Mouse (Mus musculus) cortical plate, adult 2 months (tissue): ENCODE results near the gene Ptprn2. TPM values are rescaled to one million over a fixed set of nuclear protein-coding genes. Genes with fewer than 3 reads are reported as not detected.

ENCODE experiments used
- H3K27ac ChIP-seq: fragments of 200-500 bp; 2 replicates; pipeline ENCODE4 v1.5.1; 2012; ENCODE audit warnings: low read length, control low read depth, inconsistent platforms; ENCODE audit not compliant: insufficient read depth
- H3K4me1 ChIP-seq: fragments of 200-500 bp; 2 replicates; pipeline ENCODE4 v1.6.1; 2011; ENCODE audit warnings: low read length; ENCODE audit not compliant: control insufficient read depth, insufficient read depth
- H3K4me3 ChIP-seq: fragments of 200-500 bp; 2 replicates; pipeline ENCODE4 v1.5.1; 2011; ENCODE audit warnings: mild to moderate bottlenecking, low read length, control low read depth; ENCODE audit not compliant: insufficient read depth
- CTCF ChIP-seq: fragments of 200-500 bp; IDR thresholded peaks from 2 replicates; pipeline ENCODE4 v1.5.1; 2011; ENCODE audit warnings: mild to moderate bottlenecking, control low read depth, low read length; ENCODE audit not compliant: insufficient read depth; ENCODE audit errors: extremely low read depth
- POLR2A ChIP-seq: fragments of 200-500 bp; IDR thresholded peaks from 2 replicates; pipeline ENCODE4 v1.6.1; 2011; ENCODE audit warnings: mild to moderate bottlenecking, low read length, control low read depth; ENCODE audit not compliant: insufficient read depth; ENCODE audit errors: extremely low read depth
- polyA plus RNA-seq: library from polyadenylated mRNA; depleted of rRNA; stranded (reverse); fragments of >200 nt; gene quantifications from 2 replicates; pipeline ENCODE4 v1.2.3, GENCODE M21; 2012; rRNA removed

Ptprn2 gene
- polyA plus RNA-seq = 161 and 165 TPM in 2 replicates

DNA sequence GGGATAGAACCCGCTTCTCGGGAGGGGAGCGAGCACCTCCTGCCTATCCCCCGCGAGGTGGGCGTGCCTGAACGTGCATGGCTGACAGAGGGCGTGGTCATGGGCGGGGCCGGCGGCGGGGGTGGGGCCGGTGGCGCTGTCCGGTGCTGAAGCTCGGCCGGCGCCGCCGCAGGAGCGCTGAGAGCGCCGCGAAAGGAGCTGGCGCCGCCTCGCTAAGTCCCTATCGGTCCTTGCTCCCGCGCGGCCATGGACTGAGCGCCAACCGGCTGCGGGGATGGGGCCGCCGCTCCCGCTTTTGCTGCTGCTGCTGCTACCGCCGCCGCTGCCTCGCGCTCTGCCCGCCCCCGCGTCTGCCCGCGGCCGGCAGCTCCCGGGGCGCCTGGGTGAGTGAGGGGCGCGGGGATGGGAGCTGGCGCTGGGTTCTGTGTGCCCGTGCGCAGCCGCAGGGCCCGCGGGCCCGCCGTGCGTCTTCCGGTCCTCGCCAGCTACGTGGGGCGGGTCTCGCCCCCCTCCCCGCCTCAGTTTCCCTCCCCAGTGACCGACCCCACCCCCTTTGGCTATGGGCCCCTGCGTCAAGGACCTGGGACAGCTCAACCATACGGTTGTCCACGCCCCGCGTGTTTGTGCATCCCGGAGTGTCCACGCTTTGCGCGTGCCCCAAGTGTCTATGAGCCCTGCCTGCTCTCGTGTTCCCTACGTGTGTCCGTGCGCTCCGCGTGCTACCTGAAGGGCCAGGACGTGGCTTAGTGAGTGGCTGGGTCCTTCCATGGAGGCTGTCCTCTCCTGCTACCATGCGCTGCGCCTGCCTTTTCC is at the start of gene Ptprn2:
TSS of gene Ptprn2 (plus strand) at position 130 of the 813 bp plus-strand sequence.
- TF ChIP-seq POLR2A (peak; percentile 58; the same call in 1 of the 2 replicates), CTCF (no peak)
- Histone ChIP-seq H3K4me1 (peaks cover 13% of the 10 kb centered on the region), H3K27ac (peak within 1 kb of the TSS; percentile 42; the same call in 1 of the 2 replicates), H3K4me3 (peak within 1 kb of the TSS; percentile 60)

- no peak overlapping the region for H3K4me3 ChIP-seq
- H3K27ac ChIP-seq = no peak overlapping the region
- TF ChIP-seq CTCF = no peak
- no peak for TF ChIP-seq POLR2A
- no peaks in the 10 kb centered on the region for H3K4me1 ChIP-seq
These were observed 49.4 kb upstream of the Ptprn2 start for GRCm38 (mm10) chr12:116436125-116436524.

DNA sequence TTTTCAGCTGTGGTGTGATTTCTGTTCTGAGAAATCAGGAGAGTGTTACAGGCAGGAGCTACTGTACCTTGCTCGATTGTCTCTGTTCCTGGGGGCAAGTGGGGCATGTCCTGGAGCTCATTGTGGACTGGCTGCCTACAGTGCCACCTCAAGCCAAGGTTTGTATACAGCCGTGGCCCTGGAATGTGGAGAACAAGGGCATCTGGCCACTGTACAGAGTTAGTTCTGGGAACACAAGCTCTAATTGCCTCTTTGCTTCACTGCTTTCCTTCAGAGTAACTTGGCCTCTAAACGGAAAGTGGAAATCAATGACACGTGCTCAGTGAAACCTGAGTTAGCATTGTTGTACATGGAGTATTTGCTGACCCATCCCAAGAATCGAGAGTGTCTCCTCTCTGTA is 46.9 kb upstream of the Ptprn2 start:
- Histone ChIP-seq H3K4me3 (no peak overlapping the region), H3K27ac (no peak overlapping the region), H3K4me1 (no peaks in the 10 kb centered on the region)
- TF ChIP-seq POLR2A = no peak
- TF ChIP-seq CTCF = no peak

DNA sequence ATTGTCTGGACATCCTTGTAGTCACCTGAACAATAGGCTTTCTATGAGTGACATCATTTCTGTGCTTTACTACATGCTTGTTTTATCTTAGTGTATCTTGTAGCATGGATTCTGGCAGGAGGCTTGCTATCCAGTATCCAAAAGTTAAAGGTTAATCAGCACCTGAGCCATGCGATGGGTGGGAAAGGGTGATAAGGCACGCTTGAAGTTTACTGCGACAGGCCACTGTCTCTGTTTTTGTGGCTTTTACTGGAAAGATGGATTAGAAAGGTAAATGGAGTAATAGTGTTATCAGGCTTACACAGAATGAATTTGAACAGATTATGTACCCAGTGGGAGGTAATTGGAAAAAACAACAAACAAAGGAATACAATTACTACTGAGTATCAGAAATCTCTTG is 43.3 kb upstream of the Ptprn2 start:
- H3K27ac ChIP-seq = no peak overlapping the region
- no peak overlapping the region for H3K4me3 ChIP-seq
- no peak for TF ChIP-seq POLR2A
- TF ChIP-seq CTCF = no peak
- no peaks in the 10 kb centered on the region for H3K4me1 ChIP-seq

DNA sequence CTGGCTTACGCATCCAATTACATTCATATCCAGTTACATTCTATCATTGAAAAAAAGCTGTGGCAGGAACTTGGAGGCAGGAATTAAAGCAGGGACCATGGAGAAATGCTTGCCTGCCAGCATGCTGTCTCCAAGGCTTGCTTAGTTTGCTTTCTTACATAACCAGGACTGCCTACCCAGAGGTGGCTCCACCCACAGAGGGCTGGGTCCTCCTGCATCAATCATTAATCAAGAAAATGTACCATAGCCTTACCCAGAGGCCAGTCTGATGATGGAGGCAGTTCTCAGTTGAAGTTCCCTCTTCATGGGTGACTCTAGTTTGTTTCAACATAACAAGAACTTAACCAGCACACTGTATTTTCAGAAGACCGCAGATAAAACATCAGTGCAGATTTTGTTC is 36.0 kb upstream of the Ptprn2 start:
- Histone ChIP-seq H3K4me3 (no peak overlapping the region), H3K27ac (no peak overlapping the region), H3K4me1 (no peaks in the 10 kb centered on the region)
- TF ChIP-seq POLR2A (no peak), CTCF (no peak)

DNA sequence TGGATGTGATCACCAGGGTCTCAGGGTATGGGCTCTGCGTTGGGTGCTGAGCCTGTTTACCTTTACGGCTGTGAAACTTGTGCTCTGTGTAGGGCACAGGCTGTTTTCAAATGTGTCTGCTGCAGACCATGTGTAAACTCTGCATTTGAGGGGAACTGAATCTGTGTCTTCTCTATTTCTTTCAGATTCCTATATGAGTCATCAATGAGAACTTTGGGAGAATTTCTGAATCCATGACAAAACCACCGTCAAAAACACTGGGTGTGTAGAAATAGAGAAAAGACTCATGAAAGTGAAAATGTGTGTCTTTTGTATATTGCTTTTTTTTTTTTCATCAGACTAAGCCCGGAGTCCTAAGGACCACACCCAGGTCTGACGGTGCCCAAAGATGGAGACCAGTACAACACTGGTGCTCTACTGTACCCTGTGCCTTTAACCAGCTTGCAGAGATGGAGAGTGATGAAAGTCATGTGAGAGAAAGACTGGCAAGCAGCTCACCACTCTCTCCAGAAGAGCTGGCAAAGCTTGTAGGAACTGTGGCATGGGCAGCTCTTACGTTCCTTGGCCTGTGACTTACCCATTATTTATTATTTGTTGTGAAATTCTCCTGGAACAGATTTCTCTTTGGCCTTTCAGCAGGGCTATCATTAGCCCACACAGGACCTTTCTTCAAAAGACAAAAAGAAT is 25.0 kb upstream of the Ptprn2 start:
- TF ChIP-seq CTCF (no peak), POLR2A (no peak)
- no peaks in the 10 kb centered on the region for H3K4me1 ChIP-seq
- no peak overlapping the region for H3K27ac ChIP-seq
- H3K4me3 ChIP-seq = no peak overlapping the region

GRCm38 (mm10) chr12:116467030-116467429 is 18.5 kb upstream of the Ptprn2 start:
- no peaks in the 10 kb centered on the region for H3K4me1 ChIP-seq
- no peak overlapping the region for H3K27ac ChIP-seq
- H3K4me3 ChIP-seq = no peak overlapping the region
- TF ChIP-seq CTCF (no peak), POLR2A (no peak)

- no peaks in the 10 kb centered on the region for H3K4me1 ChIP-seq
- no peak overlapping the region for H3K27ac ChIP-seq
- H3K4me3 ChIP-seq = no peak overlapping the region
- no peak for TF ChIP-seq CTCF
- TF ChIP-seq POLR2A = no peak
These were observed 17.2 kb upstream of the Ptprn2 start for GRCm38 (mm10) chr12:116468348-116468747.

DNA sequence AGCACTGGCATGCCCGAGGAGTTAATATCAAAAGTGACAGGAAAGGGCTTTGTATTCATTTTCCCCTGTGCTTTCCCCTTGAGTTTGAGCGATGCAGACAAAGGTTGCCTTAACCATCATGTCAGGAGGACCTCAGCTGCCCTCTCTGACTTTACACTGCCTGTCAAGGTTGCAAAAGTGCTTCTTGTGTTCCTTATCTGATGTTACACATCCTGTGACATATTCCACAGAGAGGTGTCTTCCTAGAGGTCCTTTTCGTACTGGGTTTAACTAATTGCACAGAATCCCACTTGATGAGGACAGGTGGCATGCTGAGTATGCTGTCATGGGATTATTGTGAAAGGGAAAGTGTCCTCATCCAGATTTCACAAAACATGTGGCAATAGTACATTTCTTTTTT is 16.4 kb upstream of the Ptprn2 start:
- TF ChIP-seq POLR2A (no peak), CTCF (no peak)
- Histone ChIP-seq H3K4me3 (no peak overlapping the region), H3K4me1 (no peaks in the 10 kb centered on the region), H3K27ac (no peak overlapping the region)

- no peaks in the 10 kb centered on the region for H3K4me1 ChIP-seq
- no peak overlapping the region for H3K27ac ChIP-seq
- H3K4me3 ChIP-seq = no peak overlapping the region
- TF ChIP-seq POLR2A (no peak), CTCF (no peak)
These were observed 12.3 kb upstream of the Ptprn2 start for GRCm38 (mm10) chr12:116473264-116473663.
